Mouse (Mus musculus) ovary, postnatal 36 days (tissue): ENCODE measurements around the gene Ankrd36.

Experiments
- DNase-seq: peaks from one replicate; pipeline ENCODE4 v3.0.0; 2022; ENCODE audit warnings: low spot score, mixed read lengths

Gene Ankrd36

GRCm38 (mm10) chr11:5684283-5684682, 114.8 kb downstream of the Ankrd36 start:
- no peak for DNase-seq

- peak; percentile 39 for DNase-seq
These were observed 122.3 kb downstream of the Ankrd36 start for GRCm38 (mm10) chr11:5691775-5692174.

GRCm38 (mm10) chr11:5700808-5701207, 131.3 kb downstream of the Ankrd36 start:
- no peak for DNase-seq

GRCm38 (mm10) chr11:5701300-5701699, 131.8 kb downstream of the Ankrd36 start:
- no peak for DNase-seq

- no peak for DNase-seq
These were observed 132.3 kb downstream of the Ankrd36 start for GRCm38 (mm10) chr11:5701821-5702220.

GRCm38 (mm10) chr11:5702271-5702956, 132.9 kb downstream of the Ankrd36 start:
- no peak for DNase-seq

- no peak for DNase-seq
These were observed 133.5 kb downstream of the Ankrd36 start for GRCm38 (mm10) chr11:5702957-5703332.

- no peak for DNase-seq
These were observed 133.9 kb downstream of the Ankrd36 start for GRCm38 (mm10) chr11:5703341-5703740.

GRCm38 (mm10) chr11:5705972-5706371, 136.5 kb downstream of the Ankrd36 start:
- DNase-seq: no peak

GRCm38 (mm10) chr11:5706874-5707529, 137.5 kb downstream of the Ankrd36 start:
- DNase-seq: peak; percentile 50

GRCm38 (mm10) chr11:5707530-5708353, 138.3 kb downstream of the Ankrd36 start:
- DNase-seq: peak; percentile 89

GRCm38 (mm10) chr11:5715179-5715578, 145.7 kb downstream of the Ankrd36 start:
- DNase-seq: no peak

- DNase-seq: no peak
These were observed 146.2 kb downstream of the Ankrd36 start, which contains the start of gene Mrps24 for GRCm38 (mm10) chr11:5715630-5716105. TSS of gene Mrps24 (minus strand) at chr11:5715680.

GRCm38 (mm10) chr11:5716246-5716645, 146.8 kb downstream of the Ankrd36 start:
- DNase-seq: no peak

- DNase-seq: no peak
These were observed 147.6 kb downstream of the Ankrd36 start for GRCm38 (mm10) chr11:5716938-5717705.

- DNase-seq: no peak
These were observed 149.3 kb downstream of the Ankrd36 start for GRCm38 (mm10) chr11:5718611-5719354.

GRCm38 (mm10) chr11:5729582-5729981, 160.1 kb downstream of the Ankrd36 start:
- DNase-seq: no peak

GRCm38 (mm10) chr11:5732401-5732800, 162.9 kb downstream of the Ankrd36 start:
- DNase-seq: no peak

- no peak for DNase-seq
These were observed 164.8 kb downstream of the Ankrd36 start for GRCm38 (mm10) chr11:5734323-5734722.

- no peak for DNase-seq
These were observed 167.7 kb downstream of the Ankrd36 start for GRCm38 (mm10) chr11:5737137-5737536.
